In genomic region chr8:84814240-84814554, GRCm38 (mm10) we compare ENCODE assay signal across 14 mouse cellular contexts. TPM values are rescaled to one million over a fixed set of nuclear protein-coding genes. Genes with fewer than 3 reads are reported as not detected.
DNase-seq lines count a peak whose midpoint lies in the region; ATAC-seq and TF ChIP-seq lines count a peak whose summit lies in the region.
"Had no signal": no experiment of that assay in that cellular context is flagged by ENCODE, and none has a peak within 500 bp of the region (broad histone marks: within the 10 kb centered on the region; RNA-seq: fewer than 3 reads in every experiment).

No protein-coding gene starts in this region.

- no peak for ATAC-seq in heart, embryonic 15.5 days (replicated peaks; ENCODE audit: insufficient number of reproducible peaks, insufficient read depth, low FRiP score, low read depth)
- peak; percentile 39 for ATAC-seq in hindbrain, embryonic 15.5 days (ENCODE audit: low FRiP score, low read depth)
- ATAC-seq: inflammation-experienced regulatory T-cells, adult 6 months had no signal

- no peak for DNase-seq in heart, postnatal 10 days
- no peak for DNase-seq in testis, postnatal 14 days (ENCODE audit: low spot score)
- no peak for DNase-seq in frontal cortex, adult 2 months (ENCODE audit: extremely low spot score in 1 of 2, low spot score in 1 of 2)
- DNase-seq in kidney, postnatal 36 days = no peak
- DNase-seq: adrenal gland, adult 8-10 months; lung, postnatal 14 days had no signal

- 0 out of 2 replicates have a peak overlapping the region, but pooled peaks have one; percentile 1 for H3K9ac ChIP-seq in heart, embryonic 15.5 days
- H3K9ac ChIP-seq in hindbrain, embryonic 15.5 days = no peak overlapping the region
- H3K9ac ChIP-seq: kidney, embryonic 15.5 days; limb, embryonic 13.5 days; liver, embryonic 15.5 days had no signal

- peaks cover 25% of the 10 kb centered on the region for H3K4me1 ChIP-seq in heart, embryonic 15.5 days (replicated peaks)
- H3K4me1 ChIP-seq in testis, adult 2 months (ENCODE audit: control insufficient read depth, insufficient read depth, low read length) = peaks cover 13% of the 10 kb centered on the region
- peaks cover 38% of the 10 kb centered on the region for H3K4me1 ChIP-seq in hindbrain, embryonic 15.5 days (replicated peaks)

- no peak overlapping the region for H3K4me3 ChIP-seq in heart, embryonic 15.5 days
- peak overlapping the region; percentile 73 for H3K4me3 ChIP-seq in testis, adult 2 months (ENCODE audit: control insufficient read depth, low read depth, low read length)
- no peak overlapping the region for H3K4me3 ChIP-seq in hindbrain, embryonic 15.5 days
- H3K4me3 ChIP-seq: kidney, embryonic 15.5 days; limb, embryonic 13.5 days; liver, embryonic 15.5 days had no signal

- TF ChIP-seq CTCF in testis, adult 2 months (IDR thresholded peaks at IDR 0.05; ENCODE audit: control insufficient read depth, insufficient read depth, insufficient replicate concordance, low read depth, low read length) = no peak

- intact Hi-C loops in heart, postnatal 10 days (cut with DNase I) = loop anchor here (2.0 to 5.0 kb wide), 2 partner anchors 221 to 452 kb away; no protein-coding TSS in a partner anchor

- H3K27ac ChIP-seq in heart, embryonic 15.5 days = no peak overlapping the region
- no peak overlapping the region for H3K27ac ChIP-seq in testis, adult 2 months (ENCODE audit: control insufficient read depth, insufficient read depth, low read depth, low read length)
- peak overlapping the region; percentile 79 for H3K27ac ChIP-seq in hindbrain, embryonic 15.5 days (replicated peaks)
- H3K27ac ChIP-seq: kidney, embryonic 15.5 days; limb, embryonic 13.5 days; liver, embryonic 15.5 days had no signal

- 84% methylated on average over 11 of the region's 11 CpGs for WGBS in heart, embryonic 15.5 days
- WGBS in hindbrain, embryonic 15.5 days = 56% methylated on average over 11 of the region's 11 CpGs

- TF ChIP-seq POLR2A in testis, adult 2 months (IDR thresholded peaks at IDR 0.05; ENCODE audit: control insufficient read depth, low read depth, low read length) = no peak

- no peaks in the 10 kb centered on the region for H3K36me3 ChIP-seq in heart, embryonic 15.5 days
- H3K36me3 ChIP-seq in testis, adult 2 months (ENCODE audit: control insufficient read depth, insufficient read depth, low read length) = no peaks in the 10 kb centered on the region
- H3K36me3 ChIP-seq in hindbrain, embryonic 15.5 days = no peaks in the 10 kb centered on the region
- H3K36me3 ChIP-seq: kidney, embryonic 15.5 days; limb, embryonic 13.5 days; liver, embryonic 15.5 days had no signal

- peaks cover 17% of the 10 kb centered on the region; the same call in 1 of the 2 replicates for H3K27me3 ChIP-seq in heart, embryonic 15.5 days
- no peaks in the 10 kb centered on the region for H3K27me3 ChIP-seq in testis, adult 2 months (ENCODE audit: control insufficient read depth, insufficient read depth, low read length)
- 0 out of 2 replicates have a peak, but pooled peaks cover 3% of the 10 kb centered on the region for H3K27me3 ChIP-seq in hindbrain, embryonic 15.5 days

- H3K4me2 ChIP-seq in heart, embryonic 15.5 days = no peak overlapping the region
- 0 out of 2 replicates have a peak overlapping the region, but pooled peaks have one; percentile 7 for H3K4me2 ChIP-seq in hindbrain, embryonic 15.5 days
- H3K4me2 ChIP-seq: kidney, embryonic 15.5 days; limb, embryonic 13.5 days; liver, embryonic 15.5 days had no signal

- H3K9me3 ChIP-seq in heart, embryonic 15.5 days (replicated peaks) = no peaks in the 10 kb centered on the region
- H3K9me3 ChIP-seq in hindbrain, embryonic 15.5 days = no peaks in the 10 kb centered on the region
- H3K9me3 ChIP-seq: G1E; kidney, embryonic 15.5 days; limb, embryonic 13.5 days; liver, embryonic 15.5 days had no signal

RNA-seq across cellular contexts. Expression of gene Dand5, which starts 8.4 kb away (rescaled TPM):
- 5.8 and 6.4 TPM in 2 replicates for polyA plus RNA-seq in heart, embryonic 15.5 days (2015; fragmentation: Nextera tagmentation; extraction: Ambion mirVana)
- total RNA-seq in heart, postnatal 10 days (2021) = 1 to 10 TPM; 3.1 to 3.8 TPM
- 27.1 and 29.7 TPM in 2 replicates for polyA plus RNA-seq in testis, adult 2 months (2012; rRNA removed)
- 14.0 and 15.1 TPM in 2 replicates for polyA plus RNA-seq in hindbrain, embryonic 15.5 days (2015; fragmentation: Nextera tagmentation; extraction: Ambion mirVana)
- polyA plus RNA-seq in frontal cortex, adult 2 months (2012; rRNA removed) = 14.6 and 15.5 TPM in 2 replicates

RNA-seq across cellular contexts. Expression of gene Nfix, which starts 14.1 kb away (rescaled TPM):
- 15.0 and 20.8 TPM in 2 replicates for polyA plus RNA-seq in heart, embryonic 15.5 days (2015; fragmentation: Nextera tagmentation; extraction: Ambion mirVana)
- 100 to 1,000 TPM; 256 to 266 TPM for total RNA-seq in heart, postnatal 10 days (2021)
- polyA plus RNA-seq in testis, adult 2 months (2012; rRNA removed) = 4.3 and 5.0 TPM in 2 replicates
- polyA plus RNA-seq in hindbrain, embryonic 15.5 days (2015; fragmentation: Nextera tagmentation; extraction: Ambion mirVana) = 71.2 and 87.6 TPM in 2 replicates
- 51.3 and 61.3 TPM in 2 replicates for polyA plus RNA-seq in frontal cortex, adult 2 months (2012; rRNA removed)

RNA-seq across cellular contexts. Expression of gene Gadd45gip1, which starts 17.1 kb away (rescaled TPM):
- 45.3 and 46.5 TPM in 2 replicates for polyA plus RNA-seq in heart, embryonic 15.5 days (2015; fragmentation: Nextera tagmentation; extraction: Ambion mirVana)
- 10 to 100 TPM; 23.7 to 25.0 TPM for total RNA-seq in heart, postnatal 10 days (2021)
- 9.4 and 12.0 TPM in 2 replicates for polyA plus RNA-seq in testis, adult 2 months (2012; rRNA removed)
- polyA plus RNA-seq in hindbrain, embryonic 15.5 days (2015; fragmentation: Nextera tagmentation; extraction: Ambion mirVana) = 39.7 and 40.6 TPM in 2 replicates
- polyA plus RNA-seq in frontal cortex, adult 2 months (2012; rRNA removed) = 28.0 and 30.9 TPM in 2 replicates

RNA-seq across cellular contexts. Expression of gene Rad23a, which starts 26.3 kb away (rescaled TPM):
- polyA plus RNA-seq in heart, embryonic 15.5 days (2015; fragmentation: Nextera tagmentation; extraction: Ambion mirVana) = 107 and 123 TPM in 2 replicates
- total RNA-seq in heart, postnatal 10 days (2021) = 10 to 100 TPM; 77.8 to 88.5 TPM
- polyA plus RNA-seq in testis, adult 2 months (2012; rRNA removed) = 106 and 110 TPM in 2 replicates
- 79.1 and 85.9 TPM in 2 replicates for polyA plus RNA-seq in hindbrain, embryonic 15.5 days (2015; fragmentation: Nextera tagmentation; extraction: Ambion mirVana)
- 75.2 and 80.5 TPM in 2 replicates for polyA plus RNA-seq in frontal cortex, adult 2 months (2012; rRNA removed)

RNA-seq across cellular contexts. Expression of gene Calr, which starts 32.5 kb away (rescaled TPM):
- 525 and 658 TPM in 2 replicates for polyA plus RNA-seq in heart, embryonic 15.5 days (2015; fragmentation: Nextera tagmentation; extraction: Ambion mirVana)
- 100 to 1,000 TPM; 275 to 333 TPM for total RNA-seq in heart, postnatal 10 days (2021)
- polyA plus RNA-seq in testis, adult 2 months (2012; rRNA removed) = 318 and 384 TPM in 2 replicates
- 700 and 710 TPM in 2 replicates for polyA plus RNA-seq in hindbrain, embryonic 15.5 days (2015; fragmentation: Nextera tagmentation; extraction: Ambion mirVana)
- 561 and 590 TPM in 2 replicates for polyA plus RNA-seq in frontal cortex, adult 2 months (2012; rRNA removed)
